10 mouse cellular contexts compared by ENCODE assay signal in the genomic region with DNA sequence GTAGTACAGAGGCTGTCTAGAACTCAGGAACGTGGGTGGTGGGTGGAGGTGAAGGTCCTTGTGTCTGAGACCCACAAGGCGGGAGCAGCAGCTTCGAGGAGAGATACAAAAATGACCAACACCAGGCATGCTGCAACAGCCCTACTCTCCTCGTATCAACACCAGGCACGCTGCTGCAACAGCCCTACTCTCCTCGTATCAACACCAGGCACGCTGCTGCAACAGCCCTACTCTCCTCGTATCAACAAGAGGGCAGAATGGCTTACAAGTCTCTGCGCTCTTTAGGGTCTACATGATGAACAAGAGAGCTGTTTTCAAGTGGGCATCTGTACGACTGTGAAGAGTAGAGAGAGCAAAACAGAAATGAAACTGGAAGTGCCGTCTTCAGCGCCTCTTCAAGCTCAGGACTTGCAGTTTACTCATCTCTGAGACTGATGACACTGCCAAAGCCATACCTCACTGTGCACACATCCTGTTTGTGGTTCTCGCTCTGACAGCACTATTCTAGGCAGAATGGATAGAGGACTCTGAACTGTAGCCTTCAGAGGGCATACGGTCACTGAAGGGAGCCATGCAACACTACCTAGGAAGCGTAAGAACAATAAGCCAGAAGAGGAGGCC.
DNase-seq lines count a peak whose midpoint lies in the region; ATAC-seq and TF ChIP-seq lines count a peak whose summit lies in the region.
"Had no signal": no experiment of that assay in that cellular context is flagged by ENCODE, and none has a peak within 500 bp of the region (broad histone marks: within the 10 kb centered on the region; RNA-seq: fewer than 3 reads in every experiment).

No protein-coding gene starts in this region.

- ATAC-seq in forebrain, embryonic 14.5 days, result no peak

- peak in 1 of 2 experiments; percentile 13; a peak in 1 of 4 replicates for TF ChIP-seq CTCF in CH12.LX (conservative IDR thresholded peaks at IDR 0.05 in 1 of 2, IDR thresholded peaks at IDR 0.05 in 1 of 2; ENCODE audit: low read depth in 2 of 2, low read length in 2 of 2)
- TF ChIP-seq CTCF in liver, adult 2 months (IDR thresholded peaks at IDR 0.05; ENCODE audit: low read depth, low read length), result no peak
- no peak for TF ChIP-seq CTCF in small intestine, adult 2 months (IDR thresholded peaks at IDR 0.05; ENCODE audit: extremely low read depth, insufficient read length, insufficient replicate concordance, low read depth, low read length)

- peak overlapping the region; percentile 87 for H3K4me2 ChIP-seq in CH12.LX (ENCODE audit: insufficient read depth, low read depth, poor library complexity, severe bottlenecking)
- no peak overlapping the region for H3K4me2 ChIP-seq in forebrain, embryonic 14.5 days (ENCODE audit: low read length)
- H3K4me2 ChIP-seq: limb, embryonic 13.5 days; neural tube, embryonic 15.5 days had no signal

- H3K27ac ChIP-seq in CH12.LX (ENCODE audit: insufficient read depth, low read depth), result peak overlapping the region; percentile 92
- no peak overlapping the region; the same call in 1 of the 2 replicates for H3K27ac ChIP-seq in liver, adult 2 months (replicated peaks; ENCODE audit: insufficient read depth, low read depth, low read length)
- H3K27ac ChIP-seq in small intestine, adult 2 months (ENCODE audit: insufficient read depth, low read depth, low read length), result peak overlapping the region; percentile 80
- H3K27ac ChIP-seq in forebrain, embryonic 14.5 days (ENCODE audit: low read depth, low read length), result no peak overlapping the region
- H3K27ac ChIP-seq: limb, embryonic 13.5 days; neural tube, embryonic 15.5 days had no signal

- H3K79me2 ChIP-seq in CH12.LX (replicated peaks; ENCODE audit: control insufficient read depth, extremely low read depth, insufficient read depth, poor library complexity, severe bottlenecking), result no peaks in the 10 kb centered on the region
- H3K79me2 ChIP-seq in liver, adult 2 months (ENCODE audit: control insufficient read depth, insufficient read depth, low read length), result no peaks in the 10 kb centered on the region

- H3K27me3 ChIP-seq in CH12.LX (replicated peaks), result no peaks in the 10 kb centered on the region
- no peaks in the 10 kb centered on the region for H3K27me3 ChIP-seq in liver, adult 2 months (ENCODE audit: control insufficient read depth, insufficient read depth, low read length)
- no peaks in the 10 kb centered on the region for H3K27me3 ChIP-seq in small intestine, adult 2 months (ENCODE audit: control insufficient read depth, insufficient read depth, low read length)
- no peaks in the 10 kb centered on the region for H3K27me3 ChIP-seq in forebrain, embryonic 14.5 days (replicated peaks; ENCODE audit: control insufficient read depth, insufficient read depth, low read length)
- H3K27me3 ChIP-seq: limb, embryonic 13.5 days; neural tube, embryonic 15.5 days had no signal

- no peaks in the 10 kb centered on the region for H3K36me3 ChIP-seq in CH12.LX (replicated peaks in 1 of 2; ENCODE audit: control insufficient read depth in 1 of 2, insufficient read depth in 1 of 2, low read length in 1 of 2)
- no peaks in the 10 kb centered on the region for H3K36me3 ChIP-seq in liver, adult 2 months (ENCODE audit: control insufficient read depth, insufficient read depth, low read length)
- no peaks in the 10 kb centered on the region for H3K36me3 ChIP-seq in small intestine, adult 2 months (ENCODE audit: control insufficient read depth, insufficient read depth, low read length)
- no peaks in the 10 kb centered on the region for H3K36me3 ChIP-seq in forebrain, embryonic 14.5 days (ENCODE audit: control insufficient read depth, insufficient read depth, low read length)
- H3K36me3 ChIP-seq: neural tube, embryonic 15.5 days had no signal

- peak; percentile 90 for DNase-seq in 416B (ENCODE audit: low read depth)
- peak; percentile 87 for DNase-seq in CH12.LX (ENCODE audit: extremely low read depth)
- DNase-seq in liver, adult 2 months (ENCODE audit: extremely low read depth, low read depth, low spot score), result peak; percentile 36
- no peak for DNase-seq in forebrain, embryonic 14.5 days (ENCODE audit: low spot score)
- DNase-seq in layer of hippocampus, postnatal 14 days (ENCODE audit: low spot score in 2 of 2), result no peak
- DNase-seq in testis, postnatal 10 days (ENCODE audit: low spot score), result no peak
- DNase-seq: cerebellum, postnatal 14 days had no signal

- WGBS in liver, adult 2 months, result 17% methylated on average over 15 of the region's 15 CpGs
- 67% methylated on average over 15 of the region's 15 CpGs for WGBS in small intestine, adult 2 months
- 89% methylated on average over 15 of the region's 15 CpGs for WGBS in forebrain, embryonic 14.5 days

- TF ChIP-seq RAD21 in CH12.LX (IDR thresholded peaks at IDR 0.05; ENCODE audit: low read depth, low read length), result peak; percentile 17

- peak overlapping the region; percentile 60; the same call in 1 of the 2 replicates for H3K9ac ChIP-seq in CH12.LX (ENCODE audit: insufficient read depth, low read depth)
- peak overlapping the region; percentile 44; the same call in 1 of the 2 replicates for H3K9ac ChIP-seq in liver, adult 2 months (ENCODE audit: low read depth, low read length)
- no peak overlapping the region for H3K9ac ChIP-seq in forebrain, embryonic 14.5 days (ENCODE audit: low read length)
- H3K9ac ChIP-seq: limb, embryonic 13.5 days; neural tube, embryonic 15.5 days had no signal

- peak; percentile 97 for TF ChIP-seq EP300 in CH12.LX (IDR thresholded peaks at IDR 0.05; ENCODE audit: low read length)

- TF ChIP-seq POLR2A in CH12.LX (IDR thresholded peaks at IDR 0.05; ENCODE audit: low read depth, low read length), result peak; percentile 44; the same call in 1 of the 2 replicates
- no peak for TF ChIP-seq POLR2A in liver, adult 2 months (IDR thresholded peaks at IDR 0.05; ENCODE audit: extremely low read depth, insufficient read depth, low read length)
- TF ChIP-seq POLR2A in small intestine, adult 2 months (IDR thresholded peaks at IDR 0.05; ENCODE audit: low read depth, low read length), result no peak

- H3K4me3 ChIP-seq in CH12.LX (replicated peaks in 1 of 3; ENCODE audit: low read depth in 2 of 3, low read length in 2 of 3, poor library complexity in 1 of 3), result peak overlapping the region in 2 of 3 experiments; percentile 20 to 65
- peak overlapping the region; percentile 25; the same call in 1 of the 2 replicates for H3K4me3 ChIP-seq in liver, adult 2 months (ENCODE audit: insufficient read depth, low read depth, low read length)
- peak overlapping the region; percentile 32; the same call in 1 of the 2 replicates for H3K4me3 ChIP-seq in small intestine, adult 2 months (ENCODE audit: low read depth, low read length)
- H3K4me3 ChIP-seq in forebrain, embryonic 14.5 days (ENCODE audit: low read depth, low read length), result no peak overlapping the region
- H3K4me3 ChIP-seq: limb, embryonic 13.5 days; neural tube, embryonic 15.5 days had no signal

- dilution Hi-C loops in CH12.LX (cut with MboI; ENCODE audit: extremely low pct_ligation_motif_present, extremely low pct_unique_long_range_greater_than_20kb, low sequenced_read_pairs), result no loop called here

- in situ Hi-C loops in CH12.LX (cut with MboI; ENCODE audit: low pct_ligation_motif_present, low pct_unique_long_range_greater_than_20kb, low sequenced_read_pairs), result loop anchor here (10.0 kb wide), 1 partner anchor 102 kb away; no protein-coding TSS in a partner anchor

- H3K9me3 ChIP-seq in CH12.LX (replicated peaks; ENCODE audit: low read length), result no peaks in the 10 kb centered on the region
- no peaks in the 10 kb centered on the region for H3K9me3 ChIP-seq in forebrain, embryonic 14.5 days (replicated peaks; ENCODE audit: control insufficient read depth, low read length)
- H3K9me3 ChIP-seq: limb, embryonic 13.5 days; neural tube, embryonic 15.5 days had no signal

- H3K4me1 ChIP-seq in CH12.LX (ENCODE audit: control insufficient read depth in 1 of 2, insufficient read depth in 2 of 2), result peaks cover 4 to 21% of the 10 kb centered on the region in 2 experiments
- H3K4me1 ChIP-seq in liver, adult 2 months (ENCODE audit: control insufficient read depth, insufficient read depth, low read length), result peaks cover 5% of the 10 kb centered on the region; the same call in 1 of the 2 replicates
- no peaks in the 10 kb centered on the region for H3K4me1 ChIP-seq in small intestine, adult 2 months (ENCODE audit: control insufficient read depth, insufficient read depth, insufficient read length, low read length)
- no peaks in the 10 kb centered on the region for H3K4me1 ChIP-seq in forebrain, embryonic 14.5 days (ENCODE audit: control insufficient read depth, insufficient read depth, low read length)
- H3K4me1 ChIP-seq: neural tube, embryonic 15.5 days had no signal

TF ChIP-seq in CH12.LX, 34 proteins besides CTCF, POLR2A, EP300 and RAD21 (continues in another document):
- TF ChIP-seq IRF4 (IDR thresholded peaks at IDR 0.05; ENCODE audit: low read depth, low read length) (peak; percentile 97), SMC3 (IDR thresholded peaks at IDR 0.05; ENCODE audit: low read depth, low read length) (peak; percentile 34), ETS1 (conservative IDR thresholded peaks at IDR 0.05; ENCODE audit: low read depth, low read length) (peak; percentile 91), TCF12 (IDR thresholded peaks at IDR 0.05; ENCODE audit: low read depth, low read length) (peak; percentile 89), ZNF384 (IDR thresholded peaks at IDR 0.05; ENCODE audit: low read depth, low read length) (0 out of 2 replicates have a peak, but pooled peaks have one; percentile 25), ZC3H11A (IDR thresholded peaks at IDR 0.05; ENCODE audit: low read depth, low read length) (no peak), JUND (conservative IDR thresholded peaks at IDR 0.05; ENCODE audit: low read depth, low read length) (peak; percentile 84), SIN3A (IDR thresholded peaks at IDR 0.05; ENCODE audit: low read length) (peak; percentile 80; the same call in 1 of the 2 replicates), MAX (IDR thresholded peaks at IDR 0.05; ENCODE audit: low read length) (peak; percentile 62), RCOR1 (conservative IDR thresholded peaks at IDR 0.05; ENCODE audit: low read depth, low read length) (peak; percentile 90), NRF1 (IDR thresholded peaks at IDR 0.05; ENCODE audit: low read depth, low read length) (no peak), TBP (conservative IDR thresholded peaks at IDR 0.05; ENCODE audit: low read depth, low read length) (peak; percentile 88), MXI1 (IDR thresholded peaks at IDR 0.05; ENCODE audit: low read depth, low read length) (peak; percentile 66; the same call in 1 of the 2 replicates), CHD2 (IDR thresholded peaks at IDR 0.05; ENCODE audit: low read length) (peak; percentile 65; the same call in 1 of the 2 replicates), ZKSCAN1 (IDR thresholded peaks at IDR 0.05; ENCODE audit: borderline replicate concordance, low read depth, low read length) (no peak), MAFK (IDR thresholded peaks at IDR 0.05; ENCODE audit: insufficient replicate concordance, low read length) (peak; percentile 80; the same call in 1 of the 2 replicates), USF2 (conservative IDR thresholded peaks at IDR 0.05; ENCODE audit: low read depth, low read length) (no peak), POLR2AphosphoS2 (IDR thresholded peaks at IDR 0.05; ENCODE audit: low read depth, low read length) (no peak)

Comparison
In these comparisons a context has a peak if more than half of its experiments do, and no peak if none do; other contexts are left out.
1. DNase-seq: peak in 416B (single experiment), CH12.LX (single experiment) and liver, adult 2 months (single experiment); none in forebrain, embryonic 14.5 days (single experiment), layer of hippocampus, postnatal 14 days (0 of 2) and testis, postnatal 10 days (single experiment).
2. H3K27ac ChIP-seq: peak in CH12.LX (single experiment) and small intestine, adult 2 months (single experiment); none in liver, adult 2 months (single experiment) and forebrain, embryonic 14.5 days (single experiment).